Mouse (Mus musculus) heart, postnatal 36 days (tissue): Measurements from ENCODE around the gene Rps6ka3. TPM values are rescaled to one million over a fixed set of nuclear protein-coding genes. Genes with fewer than 3 reads are reported as not detected.

Experiments
- DNase-seq, 2 experiments: peaks; one replicate each; pipeline ENCODE4 v3.0.0; 2021 to 2022
- intact Hi-C: fragments of 180-260 bp; cut with DNase I; formaldehyde crosslinking; loops from one replicate; pipeline ENCODE4 v1.15.1; 2025
- total RNA-seq, 2 experiments: library from RNA; stranded (reverse); gene quantifications; 2 replicates each; pipeline ENCODE4 v1.2.3; 2021

Rps6ka3 gene
- total RNA-seq, result 10 to 100 TPM; 34.2 to 41.0 TPM

- no peak for DNase-seq
- intact Hi-C loops, result no loop called here
Observed at GRCm38 (mm10) chrX:159210007-159210406, at the start of gene Rps6ka3. TSS of gene Rps6ka3 (plus strand) at chrX:159210307.

- no peak for DNase-seq
- intact Hi-C loops, result no loop called here
Observed at GRCm38 (mm10) chrX:159169200-159169599, 40.9 kb upstream of the Rps6ka3 start.

GRCm38 (mm10) chrX:159171579-159171978, 38.5 kb upstream of the Rps6ka3 start:
- DNase-seq, result no peak
- intact Hi-C loops, result no loop called here

- intact Hi-C loops, result no loop called here
Observed at GRCm38 (mm10) chrX:159191581-159191980, 18.5 kb upstream of the Rps6ka3 start.

GRCm38 (mm10) chrX:159199495-159199894, 10.6 kb upstream of the Rps6ka3 start:
- intact Hi-C loops, result no loop called here
- no peak for DNase-seq

More at GRCm38 (mm10) chrX:159191581-159191980, 18.5 kb upstream of the Rps6ka3 start:
- no peak for DNase-seq

GRCm38 (mm10) chrX:159200101-159200500, 10.0 kb upstream of the Rps6ka3 start:
- intact Hi-C loops, result no loop called here
- no peak for DNase-seq

- intact Hi-C loops, result no loop called here
- DNase-seq, result no peak
Observed at GRCm38 (mm10) chrX:159210892-159211583, 931 bp downstream of the Rps6ka3 start.

GRCm38 (mm10) chrX:159215253-159215652, 5.1 kb downstream of the Rps6ka3 start:
- no peak for DNase-seq
- intact Hi-C loops, result no loop called here

- intact Hi-C loops, result no loop called here
Observed at GRCm38 (mm10) chrX:159222474-159222873, 12.4 kb downstream of the Rps6ka3 start.

GRCm38 (mm10) chrX:159237275-159237674, 27.2 kb downstream of the Rps6ka3 start:
- intact Hi-C loops, result no loop called here
- no peak for DNase-seq

More at GRCm38 (mm10) chrX:159222474-159222873, 12.4 kb downstream of the Rps6ka3 start:
- DNase-seq, result no peak

- DNase-seq, result peak; percentile 30 to 54
- intact Hi-C loops, result no loop called here
Observed at GRCm38 (mm10) chrX:159254001-159254884, 44.1 kb downstream of the Rps6ka3 start.

GRCm38 (mm10) chrX:159255123-159255978, 45.2 kb downstream of the Rps6ka3 start:
- intact Hi-C loops, result no loop called here
- peak; percentile 84 to 86 for DNase-seq

GRCm38 (mm10) chrX:159256040-159256852, 46.1 kb downstream of the Rps6ka3 start:
- intact Hi-C loops, result no loop called here
- DNase-seq, result peak; percentile 16 to 37

GRCm38 (mm10) chrX:159256921-159257421, 46.9 kb downstream of the Rps6ka3 start:
- intact Hi-C loops, result no loop called here
- DNase-seq, result peak; percentile 15 to 37

- intact Hi-C loops, result loop anchor here (10.0 kb wide), 1 partner anchor 290 kb away; no protein-coding TSS in a partner anchor
- DNase-seq, result peak; percentile 6 to 7
Observed at GRCm38 (mm10) chrX:159264681-159265080, 54.6 kb downstream of the Rps6ka3 start.

- DNase-seq, result peak; percentile 37 to 39
- intact Hi-C loops, result loop anchor here (2.0 to 10.0 kb wide), 2 partner anchors 226 to 294 kb away; no protein-coding TSS in a partner anchor
Observed at GRCm38 (mm10) chrX:159269072-159269471, 59.0 kb downstream of the Rps6ka3 start.

- intact Hi-C loops, result loop anchor here (2.0 kb wide), 1 partner anchor 34 kb away; no protein-coding TSS in a partner anchor
Observed at GRCm38 (mm10) chrX:159286765-159287164, 76.7 kb downstream of the Rps6ka3 start.

GRCm38 (mm10) chrX:159295879-159296278, 85.8 kb downstream of the Rps6ka3 start:
- intact Hi-C loops, result no loop called here
- no peak for DNase-seq

More at GRCm38 (mm10) chrX:159286765-159287164, 76.7 kb downstream of the Rps6ka3 start:
- peak in 1 of 2 experiments; percentile 26 for DNase-seq
